Mouse (Mus musculus) small intestine, adult 2 months (tissue): ENCODE data around the gene Mdfi.

ENCODE experiments used
- CTCF ChIP-seq: fragments of 200-500 bp; IDR thresholded peaks from 2 replicates; pipeline ENCODE4 v1.5.1; 2012; ENCODE audit warnings: low read depth, mild to moderate bottlenecking, control low read depth, inconsistent platforms, low read length, moderate library complexity, mixed read lengths; ENCODE audit not compliant: insufficient replicate concordance, insufficient read length; ENCODE audit errors: extremely low read depth
- POLR2A ChIP-seq: fragments of 200-500 bp; IDR thresholded peaks from 2 replicates; pipeline ENCODE4 v1.6.1; 2012; ENCODE audit warnings: low read depth, mild to moderate bottlenecking, control low read depth, inconsistent platforms, low read length, moderate library complexity

GRCm38 (mm10) chr17:47831772-47832171 is 2.7 kb downstream of the Mdfi start:
- no peak for TF ChIP-seq CTCF
- no peak for TF ChIP-seq POLR2A
